Mouse (Mus musculus) ES-E14 (cell line): ENCODE data around the gene Strn3.

Experiments
- MAFK ChIP-seq: IDR thresholded peaks from 2 replicates; pipeline ENCODE4 v1.6.1; 2014; ENCODE audit warnings: mild to moderate bottlenecking, low read depth, low read length, inconsistent platforms; ENCODE audit not compliant: insufficient read depth
- ZNF384 ChIP-seq: IDR thresholded peaks from 2 replicates; pipeline ENCODE4 v1.6.1; 2012; ENCODE audit warnings: low read depth, low read length, inconsistent platforms

DNA sequence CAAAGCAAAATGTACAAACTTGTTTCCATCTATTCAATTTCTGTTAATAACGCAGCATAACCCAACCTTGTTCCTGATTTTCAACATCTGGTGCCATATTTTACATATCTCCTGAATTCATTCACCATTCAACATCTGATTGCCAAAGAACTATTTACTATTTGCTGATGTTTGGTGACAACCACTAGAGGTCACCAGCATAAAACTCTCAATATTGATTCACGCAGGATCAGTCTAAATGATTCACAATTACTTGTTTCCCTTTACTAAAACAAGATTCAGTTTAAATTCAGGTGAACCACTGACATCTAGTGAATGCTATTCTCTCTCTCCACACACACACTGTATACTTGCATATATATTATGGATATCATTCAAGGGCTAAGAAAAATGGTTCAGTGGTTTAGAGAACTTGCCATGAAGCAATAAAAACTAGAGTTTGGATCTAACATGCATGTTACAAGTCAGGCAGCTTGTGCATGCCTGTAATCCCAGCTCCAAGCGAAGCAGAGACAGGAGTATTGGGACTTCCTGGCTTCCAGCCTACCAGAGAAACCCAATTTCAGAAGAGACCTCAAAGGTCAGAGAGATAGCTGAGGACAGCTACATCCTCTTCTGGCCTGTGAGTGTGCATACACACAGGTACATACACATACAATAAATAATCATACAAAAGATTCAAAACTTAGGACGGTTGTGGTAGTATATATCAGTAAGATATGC, 24.8 kb downstream of the Strn3 start:
- TF ChIP-seq MAFK (no peak), ZNF384 (no peak)
